Mouse (Mus musculus): ENCODE measurements around the gene Ptgds. TPM values are rescaled to one million over a fixed set of nuclear protein-coding genes. Genes with fewer than 3 reads are reported as not detected.

Gene Ptgds
- polyA plus RNA-seq, 1 experiment from 2014 or later, result 6.1 TPM

DNA sequence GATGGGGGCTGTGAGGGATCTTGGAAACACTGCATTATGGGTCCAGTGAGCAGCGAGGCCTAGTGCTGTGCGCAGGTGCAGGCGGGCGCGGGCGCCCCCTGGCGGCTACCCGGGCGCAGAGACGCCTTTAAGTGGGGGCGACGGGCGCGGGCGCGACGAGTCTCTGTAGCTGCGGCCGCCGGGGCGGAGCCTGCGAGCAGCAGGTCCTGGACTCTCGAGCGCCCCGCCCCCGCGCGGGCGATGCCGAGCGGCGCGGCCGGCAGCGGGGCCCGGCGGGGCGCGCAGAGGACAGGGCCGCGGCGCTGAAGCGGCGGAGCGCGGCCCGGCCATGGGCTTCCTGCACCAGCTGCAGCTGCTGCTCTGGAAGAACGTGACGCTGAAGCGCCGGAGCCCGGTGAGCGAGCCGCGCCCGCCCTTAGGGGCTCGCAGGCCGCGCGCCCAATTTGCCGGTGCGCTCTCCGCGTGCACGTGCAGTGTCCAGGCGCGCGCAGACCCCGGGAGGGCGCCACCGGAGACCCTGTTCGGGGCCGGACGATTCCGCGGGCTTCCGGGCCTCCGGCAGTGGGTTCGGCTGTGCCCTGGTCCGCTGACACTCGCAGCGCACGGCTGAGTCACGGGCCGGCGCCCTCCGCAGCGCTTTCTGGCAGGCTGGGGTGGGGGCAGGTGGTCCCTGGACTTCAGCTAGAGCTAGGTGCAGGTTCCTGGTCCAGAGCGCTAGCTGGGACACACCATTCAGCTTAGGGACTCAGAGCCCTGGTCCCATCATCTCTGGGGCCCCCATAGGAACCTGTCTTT lies 41.2 kb downstream of the Ptgds start, which contains the start of gene Abca2:
TSS of gene Abca2 (plus strand) at position 262 of the 795 bp plus-strand sequence.
- WGBS, result under 1% methylated on average over 65 of the region's 89 CpGs

GRCm38 (mm10) chr2:25427256-25427655 lies 42.6 kb downstream of the Ptgds start:
- H3K27me3 ChIP-seq (replicated peaks; ENCODE audit: insufficient read depth, low read length), result peaks cover 10% of the 10 kb centered on the region; the same call in 1 of the 2 replicates
- TF ChIP-seq CTCF (IDR thresholded peaks at IDR 0.05) (no peak), EP300 (IDR thresholded peaks at IDR 0.05) (no peak)

More for the DNA sequence above, 41.2 kb downstream of the Ptgds start, which contains the start of gene Abca2:
- H3K4me1 ChIP-seq (ENCODE audit: insufficient read depth, low read depth, low read length), result no peaks in the 10 kb centered on the region
- H3K9ac ChIP-seq (replicated peaks; ENCODE audit: low read depth), result peak within 1 kb of the TSS; percentile 48
- peak; percentile 94 for ATAC-seq
- DNase-seq (ENCODE audit: low spot score), result peak; percentile 96
- H3K9me3 ChIP-seq (ENCODE audit: low read length), result no peaks in the 10 kb centered on the region
- peak within 1 kb of the TSS; percentile 65 for H3K4me3 ChIP-seq (ENCODE audit: low read depth, low read length)
- no peak for TF ChIP-seq EP300 (IDR thresholded peaks at IDR 0.05)
- peak; percentile 89 for TF ChIP-seq CTCF (IDR thresholded peaks at IDR 0.05)
- H3K36me3 ChIP-seq (ENCODE audit: insufficient read depth, low read length), result no peaks in the 10 kb centered on the region
- H3K4me2 ChIP-seq (replicated peaks; ENCODE audit: low read depth, low read length), result peak within 1 kb of the TSS; percentile 100
- H3K27me3 ChIP-seq (replicated peaks; ENCODE audit: insufficient read depth, low read length), result peaks cover 10% of the 10 kb centered on the region; the same call in 1 of the 2 replicates
- no peak within 1 kb of the TSS for H3K27ac ChIP-seq (ENCODE audit: low read length)

DNA sequence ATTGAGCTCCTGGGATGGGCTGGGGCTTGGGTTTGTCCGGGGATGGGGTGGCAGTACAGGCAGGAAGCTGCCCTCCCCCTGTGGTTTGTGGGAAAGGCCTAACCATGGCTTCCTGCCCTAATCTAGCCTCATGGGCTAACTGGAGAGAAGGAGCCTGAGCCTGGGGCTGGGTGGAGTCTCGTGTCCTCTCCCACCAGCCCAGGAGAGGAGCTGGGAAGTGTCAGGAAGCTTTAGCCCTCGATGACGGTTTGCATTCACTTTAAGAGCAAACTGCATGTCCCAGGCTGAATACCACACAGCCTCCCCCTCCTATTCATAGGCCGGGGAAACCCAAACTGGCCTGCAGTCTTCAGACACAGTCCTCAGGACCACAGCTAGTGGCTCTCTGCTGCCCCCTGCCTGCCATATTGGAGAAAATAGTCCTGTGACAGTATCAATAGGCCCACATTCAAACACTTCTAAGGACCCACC lies 43.1 kb downstream of the Ptgds start:
- H3K9me3 ChIP-seq (ENCODE audit: low read length), result no peaks in the 10 kb centered on the region
- DNase-seq (ENCODE audit: low spot score) (peak; percentile 67), ATAC-seq (0 out of 2 replicates have a peak, but pooled peaks have one; percentile 11)
- no peak overlapping the region for H3K4me2 ChIP-seq (replicated peaks; ENCODE audit: low read depth, low read length)
- no peak overlapping the region for H3K9ac ChIP-seq (replicated peaks; ENCODE audit: low read depth)
- no peak overlapping the region for H3K4me3 ChIP-seq (ENCODE audit: low read depth, low read length)
- WGBS, result 24% methylated on average over 5 of the region's 5 CpGs
- peaks cover 10% of the 10 kb centered on the region; the same call in 1 of the 2 replicates for H3K27me3 ChIP-seq (replicated peaks; ENCODE audit: insufficient read depth, low read length)
- TF ChIP-seq EP300 (IDR thresholded peaks at IDR 0.05), result no peak
- TF ChIP-seq CTCF (IDR thresholded peaks at IDR 0.05), result peak; percentile 91
- no peaks in the 10 kb centered on the region for H3K36me3 ChIP-seq (ENCODE audit: insufficient read depth, low read length)
- no peaks in the 10 kb centered on the region for H3K4me1 ChIP-seq (ENCODE audit: insufficient read depth, low read depth, low read length)
- H3K27ac ChIP-seq (ENCODE audit: low read length), result no peak overlapping the region

More at GRCm38 (mm10) chr2:25427256-25427655, 42.6 kb downstream of the Ptgds start:
- Histone ChIP-seq H3K27ac (ENCODE audit: low read length) (no peak overlapping the region), H3K9ac (replicated peaks; ENCODE audit: low read depth) (no peak overlapping the region), H3K4me2 (replicated peaks; ENCODE audit: low read depth, low read length) (no peak overlapping the region), H3K4me1 (ENCODE audit: insufficient read depth, low read depth, low read length) (no peaks in the 10 kb centered on the region), H3K4me3 (ENCODE audit: low read depth, low read length) (no peak overlapping the region), H3K36me3 (ENCODE audit: insufficient read depth, low read length) (no peaks in the 10 kb centered on the region), H3K9me3 (ENCODE audit: low read length) (no peaks in the 10 kb centered on the region)
- WGBS, result 91% methylated on average over 5 of the region's 5 CpGs
- no peak for DNase-seq (ENCODE audit: low spot score)
- ATAC-seq, result no peak

DNA sequence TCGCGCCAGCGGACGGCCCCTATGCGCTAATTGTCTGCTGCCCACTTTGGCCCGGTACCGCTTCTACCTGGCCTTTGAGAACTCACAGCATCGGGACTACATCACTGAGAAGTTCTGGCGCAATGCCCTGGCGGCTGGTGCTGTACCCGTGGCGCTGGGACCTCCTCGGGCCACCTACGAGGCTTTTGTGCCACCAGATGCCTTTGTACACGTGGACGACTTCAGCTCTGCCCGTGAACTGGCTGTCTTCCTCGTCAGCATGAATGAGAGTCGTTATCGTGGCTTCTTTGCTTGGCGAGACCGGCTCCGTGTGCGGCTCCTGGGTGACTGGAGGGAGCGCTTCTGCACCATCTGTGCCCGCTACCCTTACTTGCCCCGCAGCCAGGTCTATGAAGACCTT lies 44.4 kb downstream of the Ptgds start:
- H3K4me2 ChIP-seq (replicated peaks; ENCODE audit: low read depth, low read length), result no peak overlapping the region
- H3K27ac ChIP-seq (ENCODE audit: low read length), result no peak overlapping the region
- no peak overlapping the region for H3K9ac ChIP-seq (replicated peaks; ENCODE audit: low read depth)
- peaks cover 10% of the 10 kb centered on the region; the same call in 1 of the 2 replicates for H3K27me3 ChIP-seq (replicated peaks; ENCODE audit: insufficient read depth, low read length)
- ATAC-seq (no peak), DNase-seq (ENCODE audit: low spot score) (no peak)
- TF ChIP-seq EP300 (IDR thresholded peaks at IDR 0.05) (no peak), CTCF (IDR thresholded peaks at IDR 0.05) (no peak)
- H3K4me1 ChIP-seq (ENCODE audit: insufficient read depth, low read depth, low read length), result no peaks in the 10 kb centered on the region
- no peak overlapping the region for H3K4me3 ChIP-seq (ENCODE audit: low read depth, low read length)
- 46% methylated on average over 27 of the region's 27 CpGs for WGBS
- no peaks in the 10 kb centered on the region for H3K9me3 ChIP-seq (ENCODE audit: low read length)
- H3K36me3 ChIP-seq (ENCODE audit: insufficient read depth, low read length), result no peaks in the 10 kb centered on the region

- no peaks in the 10 kb centered on the region for H3K27me3 ChIP-seq (replicated peaks; ENCODE audit: insufficient read depth, low read length)
- no peak overlapping the region for H3K4me3 ChIP-seq (ENCODE audit: low read depth, low read length)
- DNase-seq (ENCODE audit: low spot score), result no peak
- H3K4me1 ChIP-seq (ENCODE audit: insufficient read depth, low read depth, low read length), result no peaks in the 10 kb centered on the region
- TF ChIP-seq CTCF (IDR thresholded peaks at IDR 0.05) (no peak), EP300 (IDR thresholded peaks at IDR 0.05) (no peak)
- H3K4me2 ChIP-seq (replicated peaks; ENCODE audit: low read depth, low read length), result no peak overlapping the region
- H3K9me3 ChIP-seq (ENCODE audit: low read length), result no peaks in the 10 kb centered on the region
- H3K27ac ChIP-seq (ENCODE audit: low read length), result no peak overlapping the region
- no peak for ATAC-seq
- H3K9ac ChIP-seq (replicated peaks; ENCODE audit: low read depth), result no peak overlapping the region
- H3K36me3 ChIP-seq (ENCODE audit: insufficient read depth, low read length), result no peaks in the 10 kb centered on the region
- 23% methylated on average over 1 of the region's 1 CpGs for WGBS
Observed at GRCm38 (mm10) chr2:25423626-25424025, 46.2 kb downstream of the Ptgds start.

GRCm38 (mm10) chr2:25422587-25423410 lies 47.0 kb downstream of the Ptgds start, which contains the start of gene Fut7:
Fut7 (plus strand) TSS chr2:25423267.
- no peaks in the 10 kb centered on the region for H3K27me3 ChIP-seq (replicated peaks; ENCODE audit: insufficient read depth, low read length)
- no peak within 1 kb of the TSS for H3K9ac ChIP-seq (replicated peaks; ENCODE audit: low read depth)

More at GRCm38 (mm10) chr2:25422587-25423410, 47.0 kb downstream of the Ptgds start, which contains the start of gene Fut7:
- Histone ChIP-seq H3K9me3 (ENCODE audit: low read length) (no peaks in the 10 kb centered on the region), H3K4me1 (ENCODE audit: insufficient read depth, low read depth, low read length) (no peaks in the 10 kb centered on the region), H3K4me2 (replicated peaks; ENCODE audit: low read depth, low read length) (no peak within 1 kb of the TSS), H3K36me3 (ENCODE audit: insufficient read depth, low read length) (no peaks in the 10 kb centered on the region), H3K27ac (ENCODE audit: low read length) (no peak within 1 kb of the TSS), H3K4me3 (ENCODE audit: low read depth, low read length) (no peak within 1 kb of the TSS)
- ATAC-seq, result peak; percentile 27; the same call in 1 of the 2 replicates
- no peak for DNase-seq (ENCODE audit: low spot score)
- TF ChIP-seq EP300 (IDR thresholded peaks at IDR 0.05), result no peak
- TF ChIP-seq CTCF (IDR thresholded peaks at IDR 0.05), result no peak
- 42% methylated on average over 17 of the region's 17 CpGs for WGBS

All from lung, postnatal 0 days (tissue).